Mouse (Mus musculus) spleen, adult 2 months (tissue): ENCODE data around the gene Gng12.

Source experiments
- CTCF ChIP-seq: fragments of 200-500 bp; IDR thresholded peaks from 2 replicates; pipeline ENCODE4 v1.5.1; 2011; ENCODE audit warnings: mild to moderate bottlenecking, inconsistent platforms; ENCODE audit not compliant: insufficient read depth, insufficient read length, insufficient replicate concordance; ENCODE audit errors: extremely low read depth
- POLR2A ChIP-seq: fragments of 200-500 bp; IDR thresholded peaks from 2 replicates; pipeline ENCODE4 v1.6.1; 2011; ENCODE audit warnings: low read depth, low read length, inconsistent platforms

DNA sequence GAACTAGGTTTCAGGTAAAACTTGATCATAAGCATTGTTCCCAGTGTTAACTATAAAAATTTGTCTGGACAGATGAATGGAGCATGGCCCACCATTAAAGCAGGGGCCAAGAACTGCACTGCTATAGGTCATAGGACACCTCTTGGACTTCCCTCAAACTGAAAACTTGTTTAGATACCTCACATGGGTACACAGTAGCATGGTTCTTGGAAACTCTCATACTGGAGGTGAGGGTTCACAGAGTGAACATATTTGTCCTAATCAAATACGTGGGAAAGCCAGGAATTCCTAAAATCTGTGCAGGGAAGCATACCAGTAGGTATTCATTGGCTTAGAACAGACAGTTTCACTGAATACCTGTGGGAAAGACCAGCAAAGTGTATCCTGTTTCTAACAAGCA is 100.1 kb downstream of the Gng12 start:
- TF ChIP-seq POLR2A (no peak), CTCF (no peak)
